Mouse (Mus musculus) left cerebral cortex, adult 2 months (tissue): ENCODE measurements around the gene Tmem132c. TPM values are rescaled to one million over a fixed set of nuclear protein-coding genes. Genes with fewer than 3 reads are reported as not detected.

ENCODE experiments used
- DNase-seq, 2 experiments: peaks; one replicate each; pipeline ENCODE4 v3.0.0; 2021 to 2022; ENCODE audit warnings: low spot score in 2 of 2, mixed read lengths in 1 of 2; ENCODE audit errors: extremely low spot score in 1 of 2
- H3K27ac ChIP-seq: fragments of 200-600 bp; 2 replicates; pipeline ENCODE4 v1.8.1; 2022
- H3K4me3 ChIP-seq: fragments of 200-600 bp; 2 replicates; pipeline ENCODE4 v1.8.1; 2022
- CTCF ChIP-seq: fragments of 200-600 bp; IDR thresholded peaks from 2 replicates; pipeline ENCODE4 v1.8.1; 2022; ENCODE audit warnings: antibody characterized with exemption, mild to moderate bottlenecking, moderate library complexity
- intact Hi-C: fragments of 180-260 bp; cut with DNase I; formaldehyde crosslinking; loops from one replicate; pipeline ENCODE4 v1.15.1; 2025
- total RNA-seq, 2 experiments: library from RNA; stranded (reverse); gene quantifications; 2 replicates each; pipeline ENCODE4 v1.2.3; 2021

The Tmem132c gene
- total RNA-seq, 2 experiments from 2014 or later = 6.2 to 9.5 TPM

- DNase-seq = no peak
- intact Hi-C loops = no loop called here
- Histone ChIP-seq H3K4me3 (no peak overlapping the region), H3K27ac (no peak overlapping the region)
- no peak for TF ChIP-seq CTCF
These were observed 48.1 kb downstream of the Tmem132c start for GRCm38 (mm10) chr5:127289659-127290058.

- intact Hi-C loops = no loop called here
- Histone ChIP-seq H3K4me3 (no peak overlapping the region), H3K27ac (no peak overlapping the region)
- no peak for DNase-seq
- TF ChIP-seq CTCF = no peak
These were observed 49.0 kb downstream of the Tmem132c start for GRCm38 (mm10) chr5:127290461-127291250.

- intact Hi-C loops = no loop called here
- no peak for DNase-seq
- Histone ChIP-seq H3K27ac (no peak overlapping the region), H3K4me3 (no peak overlapping the region)
- TF ChIP-seq CTCF = no peak
These were observed 50.0 kb downstream of the Tmem132c start for GRCm38 (mm10) chr5:127291581-127291980.

GRCm38 (mm10) chr5:127293698-127294097 is 52.1 kb downstream of the Tmem132c start:
- H3K27ac ChIP-seq = no peak overlapping the region
- intact Hi-C loops = no loop called here
- no peak overlapping the region for H3K4me3 ChIP-seq
- TF ChIP-seq CTCF = no peak
- DNase-seq = no peak

GRCm38 (mm10) chr5:127297461-127297860 is 55.9 kb downstream of the Tmem132c start:
- TF ChIP-seq CTCF = no peak
- intact Hi-C loops = no loop called here
- H3K27ac ChIP-seq = no peak overlapping the region
- no peak overlapping the region for H3K4me3 ChIP-seq
- DNase-seq = no peak

GRCm38 (mm10) chr5:127298060-127298459 is 56.5 kb downstream of the Tmem132c start:
- TF ChIP-seq CTCF = no peak
- no peak for DNase-seq
- Histone ChIP-seq H3K4me3 (no peak overlapping the region), H3K27ac (no peak overlapping the region)
- intact Hi-C loops = no loop called here

GRCm38 (mm10) chr5:127299010-127299409 is 57.4 kb downstream of the Tmem132c start:
- intact Hi-C loops = no loop called here
- TF ChIP-seq CTCF = no peak
- H3K4me3 ChIP-seq = no peak overlapping the region

GRCm38 (mm10) chr5:127300597-127301254 is 59.1 kb downstream of the Tmem132c start:
- no peak overlapping the region for H3K27ac ChIP-seq

More at GRCm38 (mm10) chr5:127299010-127299409, 57.4 kb downstream of the Tmem132c start:
- no peak for DNase-seq
- no peak overlapping the region for H3K27ac ChIP-seq

GRCm38 (mm10) chr5:127305312-127305711 is 63.7 kb downstream of the Tmem132c start:
- no peak overlapping the region for H3K4me3 ChIP-seq

More at GRCm38 (mm10) chr5:127300597-127301254, 59.1 kb downstream of the Tmem132c start:
- DNase-seq = no peak
- intact Hi-C loops = no loop called here
- TF ChIP-seq CTCF = no peak
- no peak overlapping the region for H3K4me3 ChIP-seq

GRCm38 (mm10) chr5:127305719-127306118 is 64.1 kb downstream of the Tmem132c start:
- intact Hi-C loops = no loop called here
- Histone ChIP-seq H3K4me3 (no peak overlapping the region), H3K27ac (no peak overlapping the region)
- DNase-seq = no peak
- TF ChIP-seq CTCF = no peak

More at GRCm38 (mm10) chr5:127305312-127305711, 63.7 kb downstream of the Tmem132c start:
- TF ChIP-seq CTCF = no peak
- H3K27ac ChIP-seq = no peak overlapping the region
- no peak for DNase-seq
- intact Hi-C loops = no loop called here

- no peak for TF ChIP-seq CTCF
- no peak overlapping the region for H3K27ac ChIP-seq
- DNase-seq = no peak
- intact Hi-C loops = no loop called here
- no peak overlapping the region for H3K4me3 ChIP-seq
These were observed 65.1 kb downstream of the Tmem132c start for GRCm38 (mm10) chr5:127306726-127307125.

- no peak for TF ChIP-seq CTCF
- intact Hi-C loops = no loop called here
- Histone ChIP-seq H3K4me3 (no peak overlapping the region), H3K27ac (no peak overlapping the region)
- DNase-seq = no peak
These were observed 68.9 kb downstream of the Tmem132c start for GRCm38 (mm10) chr5:127310318-127311004.
